Mouse (Mus musculus): ENCODE data around the gene Ptprz1.

- TF ChIP-seq CTCF (conservative IDR thresholded peaks at IDR 0.05; ENCODE audit: low read length) = no peak
- TF ChIP-seq POU5F1 (IDR thresholded peaks at IDR 0.05; ENCODE audit: borderline replicate concordance, low read length) = no peak
Measured at GRCm38 (mm10) chr6:22887978-22888377, 12.7 kb downstream of the Ptprz1 start.

All from E14TG2a.4 (cell line).